Mouse (Mus musculus) embryonic fibroblast, embryonic 13.5 days (primary cell): ENCODE measurements around the gene Nckap5.

Source experiments
- CTCF ChIP-seq: IDR thresholded peaks from 2 replicates; pipeline ENCODE4 v1.5.1; 2011; ENCODE audit warnings: mild to moderate bottlenecking, control low read depth, low read length, moderate library complexity, borderline replicate concordance; ENCODE audit not compliant: insufficient read depth
- POLR2A ChIP-seq: IDR thresholded peaks from 2 replicates; pipeline ENCODE4 v1.6.1; 2011; ENCODE audit warnings: low read depth, mild to moderate bottlenecking, control low read depth, low read length, moderate library complexity

DNA sequence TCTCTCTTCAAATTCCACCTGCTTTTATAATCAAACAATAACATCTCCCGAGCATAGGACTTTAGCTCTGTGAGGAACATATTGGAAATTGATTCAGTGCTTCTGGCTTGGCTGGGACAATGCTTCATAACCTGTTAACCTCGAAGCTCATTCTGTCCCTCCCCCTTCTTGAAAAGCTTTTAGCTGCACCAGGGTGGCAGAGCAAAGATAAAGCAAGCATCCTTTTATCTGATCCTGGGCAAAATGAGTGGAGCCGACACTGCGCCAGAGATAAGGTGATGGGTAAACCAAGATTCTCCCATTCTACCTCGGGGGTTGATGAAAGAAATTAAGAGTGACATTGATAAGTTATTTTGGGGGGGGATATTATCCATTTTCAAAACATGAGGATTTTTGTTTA is 824.9 kb downstream of the Nckap5 start:
- TF ChIP-seq CTCF, result no peak
- TF ChIP-seq POLR2A, result no peak
